Mouse (Mus musculus) myocyte (in vitro differentiated cells): ENCODE results near the gene Zfp989.
"Not testable (repeated sequence)": the region's sequence is repeated elsewhere in the genome, so short reads cannot be mapped to it uniquely, and the experiment has no call there.

Experiments used
- CEBPB ChIP-seq: IDR thresholded peaks from 2 replicates; pipeline ENCODE4 v1.6.1; 2011; ENCODE audit warnings: mild to moderate bottlenecking, moderate library complexity; ENCODE audit not compliant: poor library complexity, insufficient read depth, severe bottlenecking
- E2F4 ChIP-seq: IDR thresholded peaks from one replicate; pipeline ENCODE4 v1.6.1; 2011; ENCODE audit warnings: mild to moderate bottlenecking, control low read depth, moderate library complexity; ENCODE audit not compliant: insufficient read depth
- MAX ChIP-seq: IDR thresholded peaks from one replicate; pipeline ENCODE4 v1.6.1; 2011; ENCODE audit warnings: low read depth, mild to moderate bottlenecking, control low read depth
- MYOD1 ChIP-seq, 3 experiments: IDR thresholded peaks; one replicate each; pipeline ENCODE4 v1.6.1; 2011; ENCODE audit warnings: control low read depth in 2 of 3, low read depth in 2 of 3, mild to moderate bottlenecking in 2 of 3, moderate library complexity in 1 of 3; ENCODE audit not compliant: insufficient read length in 2 of 3, control insufficient read depth in 1 of 3
- MYOG ChIP-seq, 3 experiments: IDR thresholded peaks; one replicate each; pipeline ENCODE4 v1.6.1; 2011; ENCODE audit warnings: control low read depth in 2 of 3, low read depth in 2 of 3, mild to moderate bottlenecking in 2 of 3; ENCODE audit not compliant: insufficient read length in 2 of 3, control insufficient read depth in 1 of 3, insufficient read depth in 1 of 3
- POLR2A ChIP-seq: IDR thresholded peaks from one replicate; pipeline ENCODE4 v1.6.1; 2011; ENCODE audit warnings: low read depth, mild to moderate bottlenecking, control low read depth, moderate library complexity; ENCODE audit not compliant: insufficient read length
- POLR2AphosphoS2 ChIP-seq: IDR thresholded peaks from one replicate; pipeline ENCODE4 v1.6.1; 2011; ENCODE audit warnings: low read depth, control low read depth; ENCODE audit not compliant: insufficient read length
- TCF12 ChIP-seq: IDR thresholded peaks from one replicate; pipeline ENCODE4 v1.6.1; 2011; ENCODE audit warnings: mild to moderate bottlenecking, control low read depth; ENCODE audit not compliant: poor library complexity, insufficient read depth, severe bottlenecking
- USF1 ChIP-seq: IDR thresholded peaks from one replicate; pipeline ENCODE4 v1.6.1; 2011; ENCODE audit warnings: low read depth, mild to moderate bottlenecking, control low read depth, moderate library complexity

DNA sequence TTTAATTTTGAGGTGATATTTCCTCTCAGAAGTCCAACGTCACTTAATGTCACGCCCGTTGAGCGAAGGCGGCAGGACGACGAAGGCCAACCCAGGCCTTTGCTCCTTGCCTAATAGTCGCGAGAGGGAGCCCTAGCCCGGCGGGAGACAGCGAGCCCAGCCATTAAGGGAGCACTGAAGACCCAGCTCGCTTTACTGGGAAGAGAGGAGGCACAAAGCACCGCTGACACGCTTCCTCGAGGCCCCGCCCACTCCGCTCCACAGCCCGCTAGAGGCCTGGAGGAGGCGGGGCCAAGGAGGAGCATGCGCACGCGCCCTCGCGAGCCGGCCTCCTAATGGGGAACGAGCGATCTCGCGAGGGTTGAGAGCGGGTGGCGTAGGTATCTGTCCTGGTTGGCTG lies 30.1 kb upstream of the Zfp989 start:
- not testable (repeated sequence) for TF ChIP-seq POLR2A; POLR2AphosphoS2; MYOD1 (IDR thresholded peaks at IDR 0.05; ENCODE audit: control insufficient read depth in 1 of 3, insufficient read length in 2 of 3, low read depth in 2 of 3); MAX; TCF12; USF1; E2F4; CEBPB; MYOG (IDR thresholded peaks at IDR 0.05; ENCODE audit: control insufficient read depth in 1 of 3, insufficient read depth in 1 of 3, insufficient read length in 2 of 3, low read depth in 2 of 3)
